Mouse (Mus musculus): ENCODE data around the gene Pitpnc1. TPM values are rescaled to one million over a fixed set of nuclear protein-coding genes. Genes with fewer than 3 reads are reported as not detected.

Gene Pitpnc1
- total RNA-seq, 2 experiments from 2014 or later, result 57.4 to 66.8 TPM

DNA sequence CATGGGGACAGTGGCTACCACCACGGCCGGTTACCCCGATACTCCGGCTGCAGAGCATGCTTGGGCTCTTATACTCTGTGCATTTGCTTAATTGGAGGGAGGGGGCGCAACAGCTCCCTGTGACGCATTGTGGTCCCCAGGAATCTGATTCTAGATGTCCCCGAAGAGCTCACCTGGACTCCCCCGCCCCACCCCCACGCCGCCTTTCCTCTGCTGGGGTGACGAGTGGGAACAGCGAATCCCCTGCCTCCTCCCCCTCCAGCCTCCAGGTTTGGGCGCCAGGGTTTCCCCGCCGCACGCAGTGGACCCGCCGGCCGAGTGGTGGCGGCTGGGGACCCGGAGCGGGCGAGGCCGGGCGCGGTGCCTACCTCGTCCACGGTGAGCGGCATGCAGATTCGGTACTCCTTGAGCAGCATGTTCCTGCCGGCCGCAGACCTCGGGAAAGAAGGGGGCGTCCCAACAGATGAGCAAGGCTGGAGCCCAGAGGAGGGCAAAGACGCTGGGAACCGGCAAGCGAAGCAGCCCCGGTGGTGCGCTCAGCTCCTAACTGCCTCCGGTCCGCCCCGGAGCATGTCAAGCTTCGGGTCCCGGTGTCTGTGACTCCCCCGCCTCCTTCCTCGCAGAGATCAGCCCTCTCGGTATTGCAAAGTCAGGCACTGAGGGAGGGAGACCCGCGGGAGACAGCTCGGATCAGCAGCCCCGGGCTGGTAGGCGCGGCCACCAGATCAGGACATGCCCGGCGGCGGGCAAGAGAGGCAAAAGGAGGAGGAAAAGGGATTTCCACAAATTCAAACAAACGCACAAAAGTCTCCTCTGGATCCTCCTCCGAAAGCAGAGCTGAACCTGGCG is 752 bp downstream of the Pitpnc1 start:
- intact Hi-C loops (cut with DNase I; ENCODE audit: low total_unique reads), result loop anchor here (2.0 to 5.0 kb wide), 3 partner anchors 77 to 257 kb away; no protein-coding TSS in a partner anchor
- DNase-seq, result peak; percentile 66

DNA sequence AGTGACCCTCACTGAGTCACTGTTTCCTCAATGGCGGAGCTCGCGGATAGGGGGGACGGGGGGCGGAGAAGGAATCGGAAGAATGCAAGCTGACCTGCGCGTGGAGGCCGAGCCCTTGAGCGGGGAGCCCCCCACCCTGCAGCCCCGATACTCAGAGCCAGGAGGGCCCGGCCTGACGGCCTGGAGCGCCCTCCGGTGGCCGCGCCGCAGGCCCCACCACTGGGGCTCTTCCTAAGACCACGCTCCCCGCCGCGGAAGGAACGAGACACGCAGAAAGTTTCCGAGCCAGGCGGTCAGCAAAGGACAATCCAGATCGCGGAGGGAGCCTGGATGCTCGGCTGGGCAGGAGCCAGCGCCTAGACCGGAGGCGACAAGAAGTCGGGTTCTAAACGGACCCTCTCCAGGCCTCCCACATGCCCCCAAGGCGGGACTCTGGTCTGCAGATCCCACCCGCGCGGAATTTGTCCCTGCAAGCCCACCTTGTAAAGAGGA is 1.4 kb downstream of the Pitpnc1 start:
- peak; percentile 80 for DNase-seq
- intact Hi-C loops (cut with DNase I; ENCODE audit: low total_unique reads), result no loop called here

DNA sequence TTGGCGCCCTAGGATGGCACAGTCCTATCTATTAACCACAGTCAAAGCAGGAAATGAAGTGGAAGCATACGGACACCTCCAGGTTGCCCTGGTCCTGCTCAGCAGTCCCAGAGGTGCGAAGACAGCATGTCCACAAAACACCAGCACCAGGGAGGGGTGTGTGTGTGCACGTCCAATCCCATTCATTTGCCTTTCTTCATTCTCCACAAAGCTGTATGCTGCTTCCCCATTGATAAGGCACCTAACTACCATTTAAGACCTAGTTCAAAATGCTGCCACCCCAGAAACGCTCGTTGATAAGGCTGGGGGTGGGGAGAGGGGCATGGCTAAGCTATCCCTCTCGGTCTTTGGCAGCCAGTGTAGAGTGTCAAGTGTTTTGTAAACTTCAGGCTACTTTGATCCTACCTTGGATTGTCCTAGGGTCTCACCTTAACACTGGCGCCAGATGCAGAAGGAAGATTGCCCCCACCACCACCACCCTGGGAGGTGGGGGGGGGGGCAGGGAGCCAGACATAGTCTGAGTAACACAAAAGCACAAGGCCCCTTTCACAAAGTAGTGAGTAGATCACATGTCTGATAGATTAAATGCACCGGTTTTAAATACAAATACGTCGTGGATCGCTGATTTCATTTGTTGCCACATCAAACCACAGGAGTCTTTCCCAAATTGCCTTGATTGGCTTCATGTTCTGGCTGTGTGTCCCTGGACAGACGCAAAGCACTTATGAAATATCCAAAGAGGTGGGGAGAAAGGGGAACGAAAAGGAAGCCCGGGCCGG is 2.1 kb downstream of the Pitpnc1 start:
- intact Hi-C loops (cut with DNase I; ENCODE audit: low total_unique reads), result no loop called here
- DNase-seq, result no peak

DNA sequence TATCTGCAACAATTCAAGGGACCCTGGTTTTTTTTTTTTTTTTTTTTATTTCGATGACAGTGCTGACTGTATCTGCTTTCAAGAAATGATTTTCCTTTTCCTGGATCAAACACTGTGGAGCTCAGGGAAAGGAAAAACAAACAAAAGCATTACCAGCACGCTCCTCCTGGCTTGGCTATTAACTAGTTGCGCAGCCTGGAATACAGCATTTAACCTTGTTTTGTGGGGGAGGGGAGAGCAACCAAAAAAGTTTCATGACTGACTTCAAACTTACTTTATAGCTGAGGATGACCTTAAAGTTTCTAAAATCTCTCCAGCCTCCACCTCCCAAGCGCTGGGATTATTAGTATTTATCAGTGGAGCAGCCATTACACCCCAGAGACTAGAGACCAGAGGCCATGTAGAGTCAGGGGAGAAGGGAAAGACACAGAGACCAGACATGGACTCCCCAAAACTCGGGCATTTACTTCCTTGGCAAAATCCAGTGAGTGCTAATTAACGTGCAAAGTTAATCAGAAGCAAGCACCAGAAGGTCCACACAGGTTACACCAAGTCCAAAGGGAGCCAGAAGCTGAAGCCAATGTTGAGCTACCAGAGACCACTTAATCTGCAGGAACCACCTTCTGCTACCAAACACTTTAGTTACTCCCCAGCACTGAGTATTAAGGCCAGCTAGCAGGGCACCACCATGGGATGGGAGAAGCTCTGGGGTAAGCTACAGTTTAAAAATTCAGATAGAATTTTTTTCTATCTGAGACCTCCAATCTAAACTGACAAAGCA is 3.7 kb downstream of the Pitpnc1 start:
- intact Hi-C loops (cut with DNase I; ENCODE audit: low total_unique reads), result no loop called here

DNA sequence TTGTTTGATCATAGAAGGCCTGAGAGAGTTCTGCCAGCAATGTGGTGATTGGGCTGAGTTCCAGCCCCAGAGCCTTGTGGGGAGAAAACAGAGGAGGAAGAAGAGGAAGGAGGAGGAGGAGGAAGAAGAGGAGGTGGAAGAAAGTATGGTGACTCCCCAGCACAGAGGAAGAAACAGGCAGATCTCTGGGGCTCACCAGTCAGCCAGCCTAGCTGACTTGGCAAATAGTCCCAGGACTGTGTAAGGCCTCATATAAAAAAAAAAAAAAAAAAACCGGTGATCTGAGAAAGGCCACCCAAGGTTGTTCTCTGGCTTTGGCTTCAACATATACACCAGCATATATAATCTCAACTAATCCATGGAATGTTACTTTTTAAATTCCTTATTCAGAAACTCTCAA is 4.5 kb downstream of the Pitpnc1 start:
- intact Hi-C loops (cut with DNase I; ENCODE audit: low total_unique reads), result no loop called here
- DNase-seq, result no peak

More for the DNA sequence above, 3.7 kb downstream of the Pitpnc1 start:
- DNase-seq, result no peak

DNA sequence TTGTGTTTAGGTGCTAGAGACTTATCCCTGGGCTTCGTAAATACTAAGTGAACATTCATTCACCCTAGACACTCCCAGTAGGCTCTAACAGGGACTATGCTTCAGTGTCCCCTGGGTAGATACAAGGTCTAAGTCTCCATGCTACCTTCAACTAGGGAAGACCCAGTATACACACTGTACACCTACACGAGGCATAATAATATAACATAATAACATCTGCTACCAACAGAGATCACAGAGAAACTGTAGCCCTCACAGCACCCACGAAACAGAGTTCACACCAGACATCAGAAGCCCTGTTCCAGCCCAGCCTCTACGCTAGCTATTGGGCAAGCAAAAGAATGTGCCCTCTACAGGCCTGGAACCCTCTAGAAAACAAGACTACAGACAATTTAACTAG is 5.5 kb downstream of the Pitpnc1 start:
- intact Hi-C loops (cut with DNase I; ENCODE audit: low total_unique reads), result no loop called here
- no peak for DNase-seq

DNA sequence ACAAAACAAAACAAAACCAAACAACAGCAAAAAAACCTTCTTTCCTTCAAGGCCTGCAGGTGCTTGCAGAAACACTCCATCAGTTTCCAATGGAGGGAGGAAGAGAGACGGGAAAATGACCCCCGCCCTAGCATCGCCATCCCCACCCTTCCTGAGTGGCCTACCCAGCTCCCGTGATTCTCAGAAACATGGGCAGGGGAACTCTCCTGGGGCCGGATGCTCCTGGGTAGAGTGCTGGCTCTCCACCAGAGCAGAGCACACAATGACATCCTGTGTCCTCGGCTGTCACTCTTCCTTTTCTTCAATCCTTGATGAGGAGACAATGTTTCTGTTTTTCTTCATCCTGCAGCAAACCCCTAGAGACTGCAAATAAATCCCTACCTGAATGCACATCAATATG is 6.4 kb downstream of the Pitpnc1 start:
- intact Hi-C loops (cut with DNase I; ENCODE audit: low total_unique reads), result no loop called here
- no peak for DNase-seq

DNA sequence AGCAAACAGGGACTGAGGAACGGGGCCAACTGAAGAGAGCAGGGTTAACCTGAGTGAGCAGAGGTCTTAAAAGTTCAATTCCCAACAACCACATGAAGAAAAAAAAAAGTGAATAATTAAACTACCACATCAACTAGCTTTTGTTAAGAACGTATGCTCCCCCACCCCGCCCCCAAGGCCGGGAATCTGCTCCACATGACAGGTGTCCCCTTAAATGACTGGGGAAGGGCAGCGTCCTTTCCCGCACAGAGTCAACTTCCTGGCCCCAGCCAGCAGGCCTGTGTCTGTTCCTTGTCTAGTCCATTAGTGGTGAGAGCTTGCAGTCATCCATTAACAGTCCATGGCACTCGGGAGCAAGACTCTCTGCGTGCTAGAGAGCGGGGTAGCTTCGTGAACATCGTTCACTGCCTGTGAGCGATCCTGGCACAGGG is 7.2 kb downstream of the Pitpnc1 start:
- DNase-seq, result no peak
- intact Hi-C loops (cut with DNase I; ENCODE audit: low total_unique reads), result no loop called here

DNA sequence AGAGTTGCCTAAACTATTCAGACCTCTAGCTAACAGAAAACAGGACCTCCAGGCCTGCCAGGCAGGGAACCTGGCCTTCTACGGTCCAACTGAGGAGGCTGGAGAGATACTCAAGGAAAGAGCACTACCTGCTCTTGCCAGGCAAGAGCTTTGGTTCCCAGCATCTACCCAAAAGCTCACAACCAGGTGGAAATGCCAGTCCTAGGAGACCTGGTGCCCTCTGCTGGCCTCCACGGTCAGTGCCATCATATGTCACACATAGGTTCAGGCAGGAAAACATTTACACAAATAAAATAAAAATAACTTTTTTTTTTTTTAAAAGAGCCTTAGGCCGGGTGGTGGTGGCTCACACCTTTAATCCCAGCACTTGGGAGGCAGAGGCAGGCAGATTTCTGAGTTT is 8.0 kb downstream of the Pitpnc1 start:
- intact Hi-C loops (cut with DNase I; ENCODE audit: low total_unique reads), result no loop called here

DNA sequence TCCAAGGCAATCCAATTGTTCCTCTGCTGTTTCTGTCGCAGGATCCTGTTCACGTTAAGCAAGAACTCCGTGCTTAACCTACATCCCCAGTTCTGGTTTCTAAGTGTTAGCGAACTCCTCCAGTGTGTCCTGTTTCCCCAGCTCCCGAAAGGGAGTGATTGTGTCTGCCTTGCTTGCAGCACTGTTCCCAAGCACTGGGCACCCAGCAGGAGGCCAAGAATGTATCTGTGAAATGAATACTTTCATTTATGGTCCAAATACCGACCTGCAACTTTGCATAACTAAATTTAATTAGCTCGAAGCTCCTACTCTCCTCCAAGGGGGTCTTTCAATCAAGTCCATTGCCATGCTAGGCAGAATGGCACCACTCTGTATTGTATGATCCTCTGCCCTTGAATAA is 10.7 kb downstream of the Pitpnc1 start:
- intact Hi-C loops (cut with DNase I; ENCODE audit: low total_unique reads), result no loop called here

More for the DNA sequence above, 8.0 kb downstream of the Pitpnc1 start:
- no peak for DNase-seq

DNA sequence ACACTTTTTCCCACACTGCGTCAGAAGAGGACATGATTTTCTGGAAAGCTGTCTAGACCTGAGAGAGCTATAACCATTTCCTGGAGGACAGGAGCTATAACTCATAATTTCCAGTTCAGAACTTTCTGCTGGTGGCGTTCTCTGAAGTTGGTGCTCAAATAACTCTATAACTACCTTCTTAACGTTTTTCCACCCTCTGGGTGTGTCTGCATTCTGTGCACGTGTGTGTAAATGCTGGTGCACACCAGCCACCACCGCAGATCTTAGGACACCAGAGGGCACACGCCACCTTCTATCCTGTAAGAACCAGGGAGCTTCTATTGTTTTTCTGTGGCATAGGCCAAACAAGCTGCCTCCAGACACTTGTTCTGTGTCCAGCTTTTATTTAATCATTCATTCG is 11.5 kb downstream of the Pitpnc1 start:
- intact Hi-C loops (cut with DNase I; ENCODE audit: low total_unique reads), result no loop called here
- DNase-seq, result no peak

More for the DNA sequence above, 10.7 kb downstream of the Pitpnc1 start:
- no peak for DNase-seq

DNA sequence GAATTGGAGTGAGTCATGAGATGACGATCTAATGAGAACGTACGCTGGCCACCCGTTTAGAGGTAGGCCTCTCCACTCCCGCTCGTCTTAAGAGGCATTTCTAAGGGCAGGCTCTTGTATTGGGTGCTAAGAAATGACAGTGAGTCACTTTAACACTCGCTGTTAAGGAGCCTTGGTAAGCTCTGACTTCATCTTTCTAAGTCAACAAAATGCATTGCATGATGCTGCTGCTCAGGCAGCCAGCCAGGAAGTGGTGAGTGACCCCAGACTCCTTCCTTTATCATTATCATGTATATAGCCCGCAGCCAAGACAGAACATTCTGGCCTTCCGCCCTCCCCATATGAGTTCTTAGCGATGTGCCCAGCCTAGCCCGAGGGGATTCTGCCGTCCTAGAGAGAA is 12.2 kb downstream of the Pitpnc1 start:
- DNase-seq, result no peak
- intact Hi-C loops (cut with DNase I; ENCODE audit: low total_unique reads), result no loop called here

DNA sequence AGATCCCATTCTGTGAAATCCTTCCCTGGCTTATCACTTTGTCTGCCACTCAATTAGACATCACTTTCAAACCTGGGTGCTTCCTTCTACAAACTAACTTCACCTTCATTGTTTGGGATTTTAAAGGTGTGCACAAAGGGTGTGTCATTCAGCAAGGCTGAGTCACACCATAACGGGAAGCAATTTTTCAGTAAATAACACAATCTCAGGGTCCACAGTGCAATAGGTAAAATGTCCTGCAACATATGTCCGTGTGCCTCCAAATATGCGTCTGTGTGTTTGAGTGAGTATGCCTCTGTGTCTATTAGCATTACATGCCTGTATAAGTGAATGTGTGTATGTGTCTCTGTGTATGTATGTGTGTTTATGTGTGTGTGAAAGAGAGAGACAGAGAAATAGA is 13.2 kb downstream of the Pitpnc1 start:
- no peak for DNase-seq
- intact Hi-C loops (cut with DNase I; ENCODE audit: low total_unique reads), result no loop called here

DNA sequence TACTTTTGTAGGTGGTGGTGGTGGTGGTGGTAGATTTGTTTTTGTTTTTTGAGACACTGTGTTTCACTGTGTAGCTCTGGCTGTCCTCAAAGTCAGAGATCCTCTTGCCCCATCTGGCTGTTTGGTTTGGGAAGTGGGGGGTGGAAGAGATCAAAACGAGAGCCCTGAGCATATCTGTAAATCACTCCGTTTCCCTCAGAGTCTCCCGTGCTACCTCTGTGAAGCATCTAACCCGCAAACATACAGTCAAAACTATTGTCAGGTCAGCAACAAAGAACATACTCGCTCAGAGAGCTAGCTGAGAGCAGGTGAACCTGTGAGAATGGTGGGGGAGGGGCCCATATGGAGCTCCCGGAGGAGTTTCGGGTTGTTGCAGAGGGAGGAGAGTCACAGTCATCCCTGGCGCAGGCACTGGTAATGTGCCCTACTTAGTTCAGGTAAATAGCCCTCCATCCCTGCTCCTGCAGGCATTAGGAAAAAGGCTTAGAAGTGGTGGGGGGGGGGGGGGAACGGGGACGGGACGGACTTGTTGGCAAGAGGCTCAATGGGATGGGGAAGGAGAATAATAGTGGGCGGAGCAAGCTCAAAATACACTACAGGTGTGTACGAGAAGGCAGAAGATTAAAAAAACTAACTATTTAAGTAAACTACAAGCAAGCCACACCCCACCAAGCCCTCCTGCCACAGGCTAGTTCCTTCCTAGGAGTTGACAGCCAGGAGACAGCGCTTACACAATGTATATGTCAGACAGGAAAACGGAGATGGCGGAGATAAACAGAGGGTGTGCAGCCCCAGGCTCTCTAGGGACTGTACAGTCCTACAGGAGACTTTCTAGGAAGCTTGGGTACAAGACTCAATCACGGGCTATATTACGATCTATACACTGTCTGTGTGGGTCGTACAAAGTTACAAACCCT is 15.7 kb downstream of the Pitpnc1 start:
- DNase-seq, result no peak
- intact Hi-C loops (cut with DNase I; ENCODE audit: low total_unique reads), result no loop called here

DNA sequence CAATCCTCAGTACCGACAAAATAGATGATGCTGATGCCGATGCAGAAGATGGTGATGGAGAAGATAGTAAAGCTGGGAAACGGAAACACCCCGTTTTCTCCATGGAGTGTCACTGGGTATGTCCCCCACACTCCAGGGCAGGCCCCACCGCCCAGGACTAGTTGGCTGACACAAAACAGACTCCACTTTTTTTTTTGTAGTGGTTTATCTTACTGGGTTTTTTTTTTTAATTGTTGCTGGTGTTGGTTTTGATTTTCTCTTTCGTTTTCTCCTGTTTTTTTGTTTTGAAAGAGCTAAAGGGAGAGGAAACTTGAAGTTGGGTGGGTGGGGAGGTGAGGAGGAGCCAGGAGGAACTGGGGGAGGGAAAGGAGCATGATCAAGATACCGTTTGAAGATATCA is 18.4 kb downstream of the Pitpnc1 start:
- DNase-seq, result no peak
- intact Hi-C loops (cut with DNase I; ENCODE audit: low total_unique reads), result no loop called here

DNA sequence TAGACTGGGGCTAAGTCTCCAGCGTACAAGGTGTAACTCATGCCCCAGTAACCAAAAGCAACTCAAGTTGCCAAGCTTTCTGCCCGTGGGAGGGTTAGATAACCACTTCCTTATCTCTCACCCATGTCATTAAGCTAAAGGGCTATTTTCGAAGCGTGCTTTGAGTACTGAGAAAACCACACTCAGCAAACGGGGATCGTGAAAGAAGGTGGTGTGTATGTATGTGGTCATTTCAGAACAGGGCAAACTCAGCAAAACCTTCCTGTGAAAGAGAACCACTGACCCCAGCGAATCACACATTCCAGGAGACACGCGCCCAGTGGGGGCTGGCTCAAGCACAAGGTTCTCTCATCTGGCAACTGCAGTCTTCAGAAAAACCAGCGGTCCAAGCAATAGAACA is 19.4 kb downstream of the Pitpnc1 start:
- intact Hi-C loops (cut with DNase I; ENCODE audit: low total_unique reads), result no loop called here
- no peak for DNase-seq

DNA sequence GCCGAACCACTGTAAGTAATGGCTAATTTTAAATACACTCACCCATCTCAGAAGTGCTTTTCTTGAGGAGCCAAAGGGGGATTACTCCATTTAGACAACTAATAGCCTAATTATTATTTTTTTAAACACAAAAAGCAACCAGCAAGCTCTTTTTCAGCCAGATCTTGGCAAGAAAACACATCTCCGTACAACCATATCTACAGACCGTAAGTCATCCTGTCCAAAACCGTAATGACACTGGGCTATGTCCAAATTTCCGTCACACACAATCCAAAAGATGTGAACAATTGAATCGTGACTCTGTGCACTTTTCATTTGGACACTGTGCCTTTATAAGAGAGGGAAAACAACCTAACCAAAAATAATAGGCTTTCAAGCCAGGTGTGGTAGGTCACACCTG is 20.4 kb downstream of the Pitpnc1 start:
- intact Hi-C loops (cut with DNase I; ENCODE audit: low total_unique reads), result no loop called here
- DNase-seq, result no peak

DNA sequence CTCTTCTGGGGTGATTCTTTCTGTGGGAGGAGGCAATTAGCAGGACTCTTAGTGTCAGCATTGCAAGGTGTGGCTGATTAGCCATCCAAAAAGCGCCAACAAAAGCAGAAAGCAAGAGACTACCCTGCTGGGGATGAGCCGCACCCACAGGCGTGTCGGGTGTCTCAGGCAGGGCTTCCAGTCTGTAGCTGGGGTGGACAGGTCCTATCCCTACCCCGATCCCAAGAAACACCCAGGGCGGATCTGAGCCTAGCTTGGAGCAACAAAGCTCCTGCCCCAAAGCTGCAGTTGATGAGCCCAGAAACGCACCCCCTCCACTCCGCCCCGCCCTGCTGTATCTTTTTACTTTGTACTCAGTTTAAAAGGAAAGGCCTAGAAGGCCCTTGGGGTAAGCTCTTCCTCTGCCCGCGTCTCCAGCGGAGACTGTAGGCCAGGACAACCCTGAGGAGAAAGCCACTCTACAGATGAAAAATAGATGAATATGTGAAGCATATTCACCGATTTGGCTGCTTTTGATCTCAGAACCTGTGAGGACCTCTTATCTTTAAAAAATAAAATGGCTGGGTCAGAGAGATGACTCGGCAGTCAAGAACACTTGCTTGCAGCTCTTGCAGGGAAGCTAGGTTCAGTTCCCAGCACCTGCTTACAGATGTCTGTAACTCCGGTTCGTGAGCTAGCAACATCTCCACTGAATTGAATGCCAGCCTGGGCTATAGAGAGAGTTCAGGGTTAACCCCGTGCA is 21.2 kb downstream of the Pitpnc1 start:
- intact Hi-C loops (cut with DNase I; ENCODE audit: low total_unique reads), result no loop called here
- DNase-seq, result no peak
